Mouse (Mus musculus): Measurements from ENCODE around the gene Gpalpp1. TPM values are rescaled to one million over a fixed set of nuclear protein-coding genes. Genes with fewer than 3 reads are reported as not detected.

Gene Gpalpp1
- total RNA-seq, 1 experiment from 2014 or later: 28.0 TPM

DNA sequence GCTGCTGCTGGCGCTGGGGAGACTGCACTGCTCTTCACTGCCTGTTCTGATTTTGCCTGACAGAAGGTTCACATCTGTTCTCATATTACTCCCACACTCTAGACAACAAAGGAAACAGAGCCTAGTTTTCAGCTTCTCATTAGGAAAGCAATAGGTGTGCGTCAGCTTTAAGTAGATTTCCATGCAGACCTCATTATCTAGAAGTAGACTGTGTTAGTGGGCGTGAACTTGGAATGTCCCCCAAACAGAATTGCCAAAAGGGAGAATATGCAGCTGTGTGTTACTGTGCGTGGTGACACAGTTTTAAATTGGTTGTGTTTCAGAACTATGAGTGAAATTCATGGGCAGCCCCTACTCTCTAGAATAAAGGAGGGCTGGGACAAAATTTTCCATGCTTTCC lies 9.9 kb upstream of the Gpalpp1 start:
- no peak for ATAC-seq (ENCODE audit: extremely low read depth, insufficient number of reproducible peaks, low FRiP score, poor library complexity, severe bottlenecking)

GRCm38 (mm10) chr14:76118963-76119362 lies 8.4 kb upstream of the Gpalpp1 start:
- ATAC-seq (ENCODE audit: extremely low read depth, insufficient number of reproducible peaks, low FRiP score, poor library complexity, severe bottlenecking): no peak

- no peak for ATAC-seq (ENCODE audit: extremely low read depth, insufficient number of reproducible peaks, low FRiP score, poor library complexity, severe bottlenecking)
These were observed 5.2 kb upstream of the Gpalpp1 start for GRCm38 (mm10) chr14:76115744-76116143.

GRCm38 (mm10) chr14:76099543-76099942 lies 11.0 kb downstream of the Gpalpp1 start:
- ATAC-seq (ENCODE audit: extremely low read depth, insufficient number of reproducible peaks, low FRiP score, poor library complexity, severe bottlenecking): no peak

DNA sequence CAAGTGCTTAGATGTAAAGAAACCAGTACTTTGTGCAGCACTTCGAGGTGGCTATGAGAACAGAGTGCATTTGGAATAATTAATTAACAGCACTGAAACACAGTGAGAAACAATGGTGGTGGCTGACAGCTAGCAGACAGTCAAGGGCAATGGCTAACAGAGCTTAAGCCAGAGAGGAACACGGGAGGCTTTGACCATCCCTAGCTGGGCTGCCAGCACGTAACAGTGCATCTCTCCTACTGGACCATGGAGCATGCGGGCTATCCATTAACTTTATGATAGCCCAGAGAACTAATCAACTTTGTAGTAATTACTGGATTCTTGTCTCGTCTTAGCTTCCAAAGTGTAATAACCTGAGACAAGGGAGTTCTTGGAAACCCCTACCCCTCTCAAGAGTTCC lies 12.7 kb downstream of the Gpalpp1 start:
- no peak for ATAC-seq (ENCODE audit: extremely low read depth, insufficient number of reproducible peaks, low FRiP score, poor library complexity, severe bottlenecking)

- ATAC-seq (ENCODE audit: extremely low read depth, insufficient number of reproducible peaks, low FRiP score, poor library complexity, severe bottlenecking): no peak
These were observed 13.3 kb downstream of the Gpalpp1 start for GRCm38 (mm10) chr14:76097244-76097643.

- ATAC-seq (ENCODE audit: extremely low read depth, insufficient number of reproducible peaks, low FRiP score, poor library complexity, severe bottlenecking): no peak
These were observed 26.4 kb downstream of the Gpalpp1 start for GRCm38 (mm10) chr14:76084188-76084587.

- ATAC-seq (ENCODE audit: extremely low read depth, insufficient number of reproducible peaks, low FRiP score, poor library complexity, severe bottlenecking): no peak
These were observed 28.4 kb downstream of the Gpalpp1 start for GRCm38 (mm10) chr14:76082086-76082636.

GRCm38 (mm10) chr14:76081451-76081850 lies 29.1 kb downstream of the Gpalpp1 start:
- ATAC-seq (ENCODE audit: extremely low read depth, insufficient number of reproducible peaks, low FRiP score, poor library complexity, severe bottlenecking): no peak

GRCm38 (mm10) chr14:76077088-76077491 lies 33.5 kb downstream of the Gpalpp1 start:
- ATAC-seq (ENCODE audit: extremely low read depth, insufficient number of reproducible peaks, low FRiP score, poor library complexity, severe bottlenecking): no peak

DNA sequence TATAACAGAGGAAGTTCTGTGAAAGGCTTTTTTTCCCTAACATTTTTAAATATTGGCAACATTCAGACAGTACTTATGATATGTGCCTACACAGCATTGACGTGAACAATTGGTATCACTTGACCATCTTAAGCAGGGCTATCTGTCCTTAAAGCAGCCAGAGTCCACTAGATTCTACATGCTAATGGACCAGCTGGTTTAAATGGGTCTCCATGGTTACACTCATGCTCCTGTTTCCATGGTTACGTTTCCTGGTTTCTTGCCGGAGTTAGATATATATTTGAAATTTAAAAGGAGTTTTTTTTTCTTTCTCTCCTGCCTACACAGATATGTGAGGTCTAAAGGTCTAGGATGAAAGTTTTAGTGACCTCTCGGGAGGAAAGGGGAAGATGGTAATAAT lies 34.0 kb downstream of the Gpalpp1 start:
- no peak for ATAC-seq (ENCODE audit: extremely low read depth, insufficient number of reproducible peaks, low FRiP score, poor library complexity, severe bottlenecking)

- no peak for ATAC-seq (ENCODE audit: extremely low read depth, insufficient number of reproducible peaks, low FRiP score, poor library complexity, severe bottlenecking)
These were observed 34.8 kb downstream of the Gpalpp1 start for GRCm38 (mm10) chr14:76075721-76076120.

DNA sequence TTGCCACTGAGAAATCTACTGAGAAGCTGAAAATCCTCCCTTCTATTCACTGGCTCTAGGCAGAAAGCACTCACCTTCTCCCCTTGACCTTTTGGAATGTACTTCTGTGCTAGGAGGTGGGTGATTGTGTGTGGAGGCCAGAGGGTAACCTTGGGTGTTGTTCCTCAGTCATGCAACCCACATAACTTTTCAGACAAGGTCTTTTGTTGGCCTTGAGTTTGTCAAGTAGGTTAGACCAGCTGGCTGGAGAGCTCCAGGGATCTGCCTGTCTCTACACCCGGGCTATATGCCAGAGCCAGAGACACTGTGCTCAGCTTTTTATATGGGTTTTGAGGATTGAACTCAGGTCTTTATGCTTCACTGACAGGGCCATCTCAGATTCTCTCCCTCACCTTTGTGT lies 36.4 kb downstream of the Gpalpp1 start:
- ATAC-seq (ENCODE audit: extremely low read depth, insufficient number of reproducible peaks, low FRiP score, poor library complexity, severe bottlenecking): no peak

GRCm38 (mm10) chr14:76072626-76073025 lies 37.9 kb downstream of the Gpalpp1 start:
- no peak for ATAC-seq (ENCODE audit: extremely low read depth, insufficient number of reproducible peaks, low FRiP score, poor library complexity, severe bottlenecking)

DNA sequence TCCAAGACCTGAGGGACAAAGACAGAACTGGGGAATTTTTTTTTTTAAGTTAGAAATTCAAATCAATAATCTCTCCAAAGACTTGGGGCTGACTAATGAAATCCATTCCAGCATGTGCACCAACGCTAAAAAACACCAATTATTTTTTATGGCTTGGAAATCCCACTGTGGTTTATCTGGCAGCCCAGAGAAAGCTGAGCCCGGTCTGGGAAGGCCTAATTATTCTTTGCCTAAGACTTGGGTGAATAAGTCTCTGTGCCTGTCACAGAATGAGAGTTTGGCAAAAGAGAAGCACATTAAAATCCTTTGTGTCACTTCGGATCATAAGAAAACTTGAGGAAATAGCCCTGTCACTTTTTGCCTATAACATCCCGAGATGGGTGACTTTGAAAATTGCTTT lies 41.3 kb downstream of the Gpalpp1 start:
- ATAC-seq (ENCODE audit: extremely low read depth, insufficient number of reproducible peaks, low FRiP score, poor library complexity, severe bottlenecking): no peak

- no peak for ATAC-seq (ENCODE audit: extremely low read depth, insufficient number of reproducible peaks, low FRiP score, poor library complexity, severe bottlenecking)
These were observed 42.3 kb downstream of the Gpalpp1 start for GRCm38 (mm10) chr14:76068296-76068695.

GRCm38 (mm10) chr14:76067237-76067636 lies 43.3 kb downstream of the Gpalpp1 start:
- ATAC-seq (ENCODE audit: extremely low read depth, insufficient number of reproducible peaks, low FRiP score, poor library complexity, severe bottlenecking): no peak

DNA sequence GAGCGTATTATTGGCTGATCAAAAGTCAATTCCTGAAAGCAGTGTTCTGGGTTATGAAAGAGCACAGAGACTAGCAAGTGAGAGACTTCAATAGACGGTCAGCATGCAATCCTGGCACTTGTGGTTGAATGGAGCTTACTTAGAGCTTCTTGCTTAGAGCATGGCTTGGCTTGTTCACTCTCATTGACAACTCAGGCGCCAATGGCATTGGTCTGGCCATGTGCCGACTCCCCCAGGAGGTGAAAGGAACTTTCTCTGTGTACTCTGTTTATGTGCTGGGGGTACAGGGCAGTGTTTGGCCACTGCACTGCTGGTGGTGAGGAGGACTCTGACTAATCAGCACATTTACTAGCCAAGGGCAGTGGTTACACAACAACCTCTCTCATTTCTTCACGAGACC lies 51.1 kb downstream of the Gpalpp1 start:
- no peak for ATAC-seq (ENCODE audit: extremely low read depth, insufficient number of reproducible peaks, low FRiP score, poor library complexity, severe bottlenecking)

DNA sequence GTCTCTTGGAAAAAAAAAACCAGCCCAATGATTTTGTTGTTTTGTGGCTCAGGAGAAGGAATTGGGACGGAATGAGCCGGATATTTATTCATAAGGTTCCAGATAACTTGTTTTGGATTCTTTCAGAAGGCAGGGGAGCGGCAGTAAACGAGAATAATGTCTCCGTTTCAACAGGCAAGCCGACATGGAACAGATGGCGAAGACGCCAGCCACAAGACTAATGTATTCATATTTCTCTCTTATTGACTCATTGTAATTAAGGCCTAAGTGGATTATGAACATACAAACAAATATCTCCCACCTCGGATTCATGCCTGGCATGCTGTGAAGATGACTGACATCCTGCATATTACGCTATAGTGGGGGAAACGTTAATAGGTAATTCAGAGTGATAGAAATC lies 56.8 kb downstream of the Gpalpp1 start:
- ATAC-seq (ENCODE audit: extremely low read depth, insufficient number of reproducible peaks, low FRiP score, poor library complexity, severe bottlenecking): no peak

DNA sequence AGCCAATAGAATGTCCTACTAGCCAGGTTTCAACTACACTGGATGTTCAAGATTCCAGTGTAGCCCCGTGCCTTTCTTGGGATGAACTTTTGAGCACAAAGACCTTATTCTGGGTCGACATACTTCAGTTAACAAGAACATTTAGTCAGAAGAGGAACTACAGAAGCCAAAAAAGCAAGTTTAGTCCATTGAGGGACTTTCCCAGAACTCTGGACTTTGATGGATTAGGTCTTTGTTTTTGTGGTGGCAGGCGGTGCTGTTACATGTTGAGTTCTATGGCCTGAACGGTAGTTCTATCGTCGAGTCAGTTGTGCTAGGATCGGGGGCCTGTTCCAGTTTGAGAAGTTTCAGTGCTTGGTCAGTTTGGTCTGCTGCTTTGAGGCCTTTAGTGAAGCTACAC lies 58.6 kb downstream of the Gpalpp1 start:
- ATAC-seq (ENCODE audit: extremely low read depth, insufficient number of reproducible peaks, low FRiP score, poor library complexity, severe bottlenecking): no peak

DNA sequence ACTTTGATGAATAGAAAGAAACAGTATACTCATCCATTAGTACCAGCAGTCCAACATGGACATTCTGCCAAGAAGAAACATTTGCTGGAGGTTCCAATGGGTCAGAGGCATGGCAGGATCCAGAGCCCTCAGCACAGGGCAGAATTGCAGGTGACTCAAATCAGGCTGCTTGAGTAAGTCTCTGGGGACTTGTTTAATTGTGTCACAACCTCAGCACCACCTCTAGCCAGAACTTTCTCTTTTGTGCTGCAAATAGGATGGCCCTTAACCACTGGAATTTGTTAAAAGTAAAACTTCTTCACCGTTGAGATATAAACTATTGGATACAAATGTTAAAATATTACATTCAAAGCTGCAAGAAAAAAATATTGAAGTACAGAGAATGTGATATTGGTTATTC lies 64.8 kb downstream of the Gpalpp1 start:
- ATAC-seq (ENCODE audit: extremely low read depth, insufficient number of reproducible peaks, low FRiP score, poor library complexity, severe bottlenecking): no peak

All from neutrophil, adult 5-6 weeks (primary cell).